Comparison of ENCODE assay signal across 8 mouse cellular contexts in genomic region chr12:73554155-73554554, GRCm38 (mm10). TPM values are rescaled to one million over a fixed set of nuclear protein-coding genes. Genes with fewer than 3 reads are reported as not detected.
DNase-seq lines count a peak whose midpoint lies in the region; ATAC-seq and TF ChIP-seq lines count a peak whose summit lies in the region.

No protein-coding gene starts in this region.

- TF ChIP-seq EP300 in stomach, postnatal 0 days (optimal IDR thresholded peaks at IDR 0.05): no peak

- peak; percentile 49 for ATAC-seq in intestine, embryonic 16.5 days
- ATAC-seq in midbrain, embryonic 14.5 days (ENCODE audit: low FRiP score, low TSS enrichment): peak; percentile 60
- peak; percentile 88 for ATAC-seq in stomach, postnatal 0 days (ENCODE audit: low FRiP score, low TSS enrichment)

- no peak overlapping the region for H3K4me2 ChIP-seq in intestine, embryonic 16.5 days (ENCODE audit: low read depth, low read length)
- no peak overlapping the region for H3K4me2 ChIP-seq in midbrain, embryonic 14.5 days (ENCODE audit: low read length)
- no peak overlapping the region for H3K4me2 ChIP-seq in stomach, postnatal 0 days (replicated peaks; ENCODE audit: low read depth)

- H3K9me3 ChIP-seq in intestine, embryonic 16.5 days (ENCODE audit: control insufficient read depth, low read length): no peaks in the 10 kb centered on the region
- no peaks in the 10 kb centered on the region for H3K9me3 ChIP-seq in limb, embryonic 10.5 days (replicated peaks)
- no peaks in the 10 kb centered on the region for H3K9me3 ChIP-seq in midbrain, embryonic 14.5 days (ENCODE audit: control insufficient read depth, low read length)
- H3K9me3 ChIP-seq in stomach, postnatal 0 days (ENCODE audit: control insufficient read depth, low read length): no peaks in the 10 kb centered on the region

- H3K4me3 ChIP-seq in intestine, embryonic 16.5 days (ENCODE audit: low read length): no peak overlapping the region
- no peak overlapping the region for H3K4me3 ChIP-seq in limb, embryonic 10.5 days
- H3K4me3 ChIP-seq in midbrain, embryonic 14.5 days (replicated peaks; ENCODE audit: low read depth, low read length): no peak overlapping the region
- no peak overlapping the region for H3K4me3 ChIP-seq in stomach, postnatal 0 days (ENCODE audit: low read depth, low read length)

- H3K27me3 ChIP-seq in intestine, embryonic 16.5 days (replicated peaks; ENCODE audit: control insufficient read depth, insufficient read depth, low read length): peaks cover 4% of the 10 kb centered on the region; the same call in 1 of the 2 replicates
- peaks cover 33% of the 10 kb centered on the region for H3K27me3 ChIP-seq in limb, embryonic 10.5 days (ENCODE audit: low read depth, poor library complexity, severe bottlenecking)
- H3K27me3 ChIP-seq in midbrain, embryonic 14.5 days (ENCODE audit: control insufficient read depth, insufficient read depth, low read length): peaks cover 14% of the 10 kb centered on the region; the same call in 1 of the 2 replicates
- no peaks in the 10 kb centered on the region for H3K27me3 ChIP-seq in stomach, postnatal 0 days (ENCODE audit: control insufficient read depth, insufficient read depth, low read length)

- no peak overlapping the region for H3K9ac ChIP-seq in intestine, embryonic 16.5 days (ENCODE audit: low read depth, low read length)
- H3K9ac ChIP-seq in midbrain, embryonic 14.5 days (replicated peaks; ENCODE audit: low read length): no peak overlapping the region
- H3K9ac ChIP-seq in stomach, postnatal 0 days (ENCODE audit: low read length): no peak overlapping the region

- 3% methylated on average over 5 of the region's 5 CpGs for WGBS in intestine, embryonic 16.5 days
- 4% methylated on average over 5 of the region's 5 CpGs for WGBS in limb, embryonic 10.5 days
- 4% methylated on average over 5 of the region's 5 CpGs for WGBS in midbrain, embryonic 14.5 days
- WGBS in stomach, postnatal 0 days: 4% methylated on average over 5 of the region's 5 CpGs

- peak; percentile 90 for TF ChIP-seq CTCF in stomach, postnatal 0 days (IDR thresholded peaks at IDR 0.05; ENCODE audit: low read depth)

- no peak overlapping the region for H3K27ac ChIP-seq in intestine, embryonic 16.5 days (ENCODE audit: low read length)
- H3K27ac ChIP-seq in limb, embryonic 10.5 days: no peak overlapping the region
- H3K27ac ChIP-seq in midbrain, embryonic 14.5 days (replicated peaks; ENCODE audit: low read depth, low read length): no peak overlapping the region
- no peak overlapping the region for H3K27ac ChIP-seq in stomach, postnatal 0 days (replicated peaks)

- H3K4me1 ChIP-seq in intestine, embryonic 16.5 days (ENCODE audit: control insufficient read depth, insufficient read depth, low read length): peaks cover 5% of the 10 kb centered on the region; the same call in 1 of the 2 replicates
- H3K4me1 ChIP-seq in limb, embryonic 10.5 days: peaks cover 17% of the 10 kb centered on the region
- no peaks in the 10 kb centered on the region for H3K4me1 ChIP-seq in midbrain, embryonic 14.5 days (ENCODE audit: control insufficient read depth, insufficient read depth, low read length)
- H3K4me1 ChIP-seq in stomach, postnatal 0 days (replicated peaks; ENCODE audit: control insufficient read depth, insufficient read depth): no peaks in the 10 kb centered on the region

- no peaks in the 10 kb centered on the region for H3K36me3 ChIP-seq in intestine, embryonic 16.5 days (ENCODE audit: control insufficient read depth, insufficient read depth, low read length)
- H3K36me3 ChIP-seq in limb, embryonic 10.5 days: no peaks in the 10 kb centered on the region
- H3K36me3 ChIP-seq in midbrain, embryonic 14.5 days (ENCODE audit: control insufficient read depth, insufficient read depth, low read length): no peaks in the 10 kb centered on the region
- no peaks in the 10 kb centered on the region for H3K36me3 ChIP-seq in stomach, postnatal 0 days (ENCODE audit: control insufficient read depth, insufficient read depth, low read length)

- peak; percentile 72 for DNase-seq in urinary bladder, postnatal 25 days (ENCODE audit: low spot score)
- DNase-seq in urinary bladder, adult 2 months (ENCODE audit: low spot score): no peak
- DNase-seq in cerebellum, postnatal 14 days: peak; percentile 83 to 85
- peak; percentile 39 to 71 for DNase-seq in frontal cortex, postnatal 36 days (ENCODE audit: low spot score in 2 of 2)
- peak; percentile 75 for DNase-seq in limb, embryonic 10.5 days (ENCODE audit: low spot score)
- peak; percentile 91 for DNase-seq in midbrain, embryonic 14.5 days
- peak; percentile 66 for DNase-seq in stomach, postnatal 0 days (ENCODE audit: low spot score)

RNA-seq across cellular contexts. Expression of gene Tmem30b, which starts 8.0 kb away (rescaled TPM):
- polyA plus RNA-seq in urinary bladder, adult 2 months (2012; rRNA removed): 29.2 and 33.1 TPM in 2 replicates
- 82.9 and 91.2 TPM in 2 replicates for polyA plus RNA-seq in intestine, embryonic 16.5 days (2015; fragmentation: Nextera tagmentation; extraction: Ambion mirVana)
- 9.1 and 15.7 TPM in 2 replicates for polyA plus RNA-seq in limb, embryonic 10.5 days (2016; fragmentation: Nextera tagmentation; extraction: Ambion mirVana)
- 0.16 TPM in 1 of 2 replicates, not detected in the other for polyA plus RNA-seq in midbrain, embryonic 14.5 days (2014; fragmentation: Nextera tagmentation; extraction: Ambion mirVana)
- 78.3 and 83.9 TPM in 2 replicates for polyA plus RNA-seq in stomach, postnatal 0 days (2015; fragmentation: Nextera tagmentation; extraction: Ambion mirVana)

RNA-seq across cellular contexts. Expression of gene Prkch, which starts 30.4 kb away (rescaled TPM):
- 18.4 and 18.7 TPM in 2 replicates for polyA plus RNA-seq in urinary bladder, adult 2 months (2012; rRNA removed)
- 4.0 and 4.7 TPM in 2 replicates for polyA plus RNA-seq in intestine, embryonic 16.5 days (2015; fragmentation: Nextera tagmentation; extraction: Ambion mirVana)
- polyA plus RNA-seq in limb, embryonic 10.5 days (2016; fragmentation: Nextera tagmentation; extraction: Ambion mirVana): 6.4 and 7.4 TPM in 2 replicates
- 6.8 and 8.7 TPM in 2 replicates for polyA plus RNA-seq in midbrain, embryonic 14.5 days (2014; fragmentation: Nextera tagmentation; extraction: Ambion mirVana)
- polyA plus RNA-seq in stomach, postnatal 0 days (2015; fragmentation: Nextera tagmentation; extraction: Ambion mirVana): 22.3 and 24.8 TPM in 2 replicates
